Mouse (Mus musculus) CH12.LX (cell line): ENCODE data around the gene Scarb2. TPM values are rescaled to one million over a fixed set of nuclear protein-coding genes. Genes with fewer than 3 reads are reported as not detected.

ENCODE experiments used
- DNase-seq: peaks from one replicate; pipeline ENCODE4 v3.0.0-alpha.2; 2013; ENCODE audit errors: extremely low read depth
- H3K27ac ChIP-seq: 2 replicates; pipeline ENCODE4 v1.5.1; 2012; ENCODE audit warnings: low read depth, mild to moderate bottlenecking, control low read depth, moderate library complexity; ENCODE audit not compliant: insufficient read depth
- H3K27me3 ChIP-seq: replicated peaks from 2 replicates; pipeline ENCODE3; 2012; ENCODE audit warnings: inconsistent platforms
- H3K36me3 ChIP-seq, 2 experiments: replicated peaks in 1 of 2; 2 replicates each; pipeline versions ENCODE3 to v1.6.1; 2012; ENCODE audit warnings: inconsistent platforms in 1 of 2, low read length in 1 of 2, mild to moderate bottlenecking in 1 of 2, mixed read lengths in 1 of 2, moderate library complexity in 1 of 2; ENCODE audit not compliant: control insufficient read depth in 1 of 2, insufficient read depth in 1 of 2
- H3K4me1 ChIP-seq, 2 experiments: 2 replicates each; pipeline ENCODE4 v1.6.1; 2012; ENCODE audit warnings: inconsistent platforms in 1 of 2, moderate library complexity in 1 of 2; ENCODE audit not compliant: insufficient read depth in 2 of 2, control insufficient read depth in 1 of 2
- H3K4me2 ChIP-seq: 2 replicates; pipeline ENCODE4 v1.6.1; 2012; ENCODE audit warnings: low read depth, mild to moderate bottlenecking, control low read depth; ENCODE audit not compliant: poor library complexity, insufficient read depth, severe bottlenecking
- H3K4me3 ChIP-seq, 3 experiments: fragments of 150-350 bp in 1 of 3; sonication (generic) in 1 of 3; replicated peaks in 1 of 3; 2 replicates each; pipeline versions ENCODE3 to v1.5.1; 2011 to 2012; ENCODE audit warnings: low read depth in 2 of 3, low read length in 2 of 3, mild to moderate bottlenecking in 2 of 3, moderate library complexity in 2 of 3, control low read depth in 1 of 3, improper control_type of control experiment in 1 of 3, inconsistent platforms in 1 of 3, mixed read lengths in 1 of 3; ENCODE audit not compliant: poor library complexity in 1 of 3
- H3K79me2 ChIP-seq: replicated peaks from 2 replicates; pipeline ENCODE4 v1.6.1; 2012; ENCODE audit warnings: mild to moderate bottlenecking, moderate library complexity; ENCODE audit not compliant: control insufficient read depth, poor library complexity, insufficient read depth, severe bottlenecking; ENCODE audit errors: extremely low read depth
- H3K9ac ChIP-seq: 2 replicates; pipeline ENCODE4 v1.6.1; 2012; ENCODE audit warnings: low read depth, mild to moderate bottlenecking, control low read depth, moderate library complexity; ENCODE audit not compliant: insufficient read depth
- H3K9me3 ChIP-seq: replicated peaks from 2 replicates; pipeline ENCODE3; 2012; ENCODE audit warnings: low read length, inconsistent platforms, mixed read lengths
- BHLHE40 ChIP-seq: IDR thresholded peaks from 2 replicates; pipeline ENCODE4 v1.6.1; 2011; ENCODE audit warnings: mild to moderate bottlenecking, low read depth, low read length, improper control_type of control experiment
- CHD2 ChIP-seq: IDR thresholded peaks from 2 replicates; pipeline ENCODE4 v1.6.1; 2011; ENCODE audit warnings: low read length, improper control_type of control experiment
- CTCF ChIP-seq, 2 experiments: IDR thresholded peaks in 1 of 2; conservative IDR thresholded peaks in 1 of 2; 2 replicates each; pipeline ENCODE4 v1.5.1; 2011 to 2012; ENCODE audit warnings: low read depth in 2 of 2, low read length in 2 of 2, improper control_type of control experiment in 1 of 2, inconsistent platforms in 1 of 2, mild to moderate bottlenecking in 1 of 2, moderate library complexity in 1 of 2
- E2F4 ChIP-seq: IDR thresholded peaks from 2 replicates; pipeline ENCODE4 v1.6.1; 2011; ENCODE audit warnings: low read depth, low read length, improper control_type of control experiment; ENCODE audit not compliant: insufficient replicate concordance
- ELF1 ChIP-seq: IDR thresholded peaks from 2 replicates; pipeline ENCODE4 v1.6.1; 2014; ENCODE audit warnings: low read depth, mild to moderate bottlenecking, inconsistent platforms, low read length, improper control_type of control experiment
- ETS1 ChIP-seq: conservative IDR thresholded peaks from 2 replicates; pipeline ENCODE4 v1.6.1; 2012; ENCODE audit warnings: low read depth, mild to moderate bottlenecking, inconsistent platforms, low read length, improper control_type of control experiment, moderate library complexity
- HCFC1 ChIP-seq: IDR thresholded peaks from 2 replicates; pipeline ENCODE4 v1.6.1; 2012; ENCODE audit warnings: low read depth, mild to moderate bottlenecking, inconsistent platforms, low read length, improper control_type of control experiment
- IRF4 ChIP-seq: IDR thresholded peaks from 2 replicates; pipeline ENCODE4 v1.6.1; 2014; ENCODE audit warnings: low read depth, mild to moderate bottlenecking, inconsistent platforms, low read length, improper control_type of control experiment
- KAT2A ChIP-seq: IDR thresholded peaks from 2 replicates; pipeline ENCODE4 v1.6.1; 2012; ENCODE audit warnings: low read length, improper control_type of control experiment, inconsistent platforms; ENCODE audit not compliant: insufficient replicate concordance
- MAX ChIP-seq: IDR thresholded peaks from 2 replicates; pipeline ENCODE4 v1.6.1; 2011; ENCODE audit warnings: low read length, improper control_type of control experiment
- MAZ ChIP-seq: IDR thresholded peaks from 2 replicates; pipeline ENCODE4 v1.6.1; 2012; ENCODE audit warnings: low read depth, mild to moderate bottlenecking, inconsistent platforms, low read length, improper control_type of control experiment, moderate library complexity
- MXI1 ChIP-seq: IDR thresholded peaks from 2 replicates; pipeline ENCODE4 v1.6.1; 2011; ENCODE audit warnings: mild to moderate bottlenecking, low read depth, low read length, improper control_type of control experiment
- NRF1 ChIP-seq: IDR thresholded peaks from 2 replicates; pipeline ENCODE4 v1.6.1; 2014; ENCODE audit warnings: low read depth, mild to moderate bottlenecking, inconsistent platforms, low read length, improper control_type of control experiment, moderate library complexity
- POLR2A ChIP-seq: IDR thresholded peaks from 2 replicates; pipeline ENCODE4 v1.6.1; 2011; ENCODE audit warnings: low read depth, mild to moderate bottlenecking, improper control_type of control experiment, low read length
- RAD21 ChIP-seq: IDR thresholded peaks from 2 replicates; pipeline ENCODE4 v1.6.1; 2011; ENCODE audit warnings: low read depth, mild to moderate bottlenecking, low read length, improper control_type of control experiment, moderate library complexity
- SIN3A ChIP-seq: IDR thresholded peaks from 2 replicates; pipeline ENCODE4 v1.6.1; 2012; ENCODE audit warnings: low read length, improper control_type of control experiment, inconsistent platforms
- SMC3 ChIP-seq: IDR thresholded peaks from 2 replicates; pipeline ENCODE4 v1.6.1; 2011; ENCODE audit warnings: low read depth, low read length, improper control_type of control experiment
- TCF12 ChIP-seq: IDR thresholded peaks from 2 replicates; pipeline ENCODE4 v1.6.1; 2014; ENCODE audit warnings: low read depth, mild to moderate bottlenecking, inconsistent platforms, low read length, improper control_type of control experiment
- USF1 ChIP-seq: IDR thresholded peaks from 2 replicates; pipeline ENCODE4 v1.6.1; 2014; ENCODE audit warnings: low read depth, mild to moderate bottlenecking, inconsistent platforms, low read length, improper control_type of control experiment
- ZKSCAN1 ChIP-seq: IDR thresholded peaks from 2 replicates; pipeline ENCODE4 v1.6.1; 2012; ENCODE audit warnings: low read depth, inconsistent platforms, low read length, improper control_type of control experiment, borderline replicate concordance
- ZMIZ1 ChIP-seq: IDR thresholded peaks from 2 replicates; pipeline ENCODE4 v1.6.1; 2012; ENCODE audit warnings: low read depth, mild to moderate bottlenecking, inconsistent platforms, low read length, improper control_type of control experiment
- dilution Hi-C: fragments of 300-500 bp; cut with MboI; formaldehyde crosslinking; loops from 2 replicates; pipeline ENCODE4 v1.14.3; 2020; ENCODE audit warnings: low sequenced_read_pairs; ENCODE audit not compliant: extremely low pct_unique_long_range_greater_than_20kb, extremely low pct_ligation_motif_present
- in situ Hi-C: fragments of 300-500 bp; cut with MboI; formaldehyde crosslinking; loops from 3 replicates; pipeline ENCODE4 v1.14.3; 2019; ENCODE audit warnings: low sequenced_read_pairs, low pct_ligation_motif_present, low pct_unique_long_range_greater_than_20kb, mixed read lengths
- polyA plus RNA-seq: library from polyadenylated mRNA; unstranded; fragments of >175 nt; gene quantifications from 2 replicates; pipeline ENCODE4 v1.2.1, GENCODE M21; 2012; ENCODE audit warnings: low read depth; ENCODE audit not compliant: insufficient read length
- total RNA-seq, 2 experiments: library from RNA; depleted of rRNA; stranded (reverse); fragments of 300-350 nt in 1 of 2; fragments of >200 nt in 1 of 2; gene quantifications; 2 replicates each; pipeline ENCODE4 v1.2.3; 2012 to 2014

The Scarb2 gene
- total and polyA plus RNA-seq, 3 experiments = 7.2 to 9.5 (median 9.2) TPM

DNA sequence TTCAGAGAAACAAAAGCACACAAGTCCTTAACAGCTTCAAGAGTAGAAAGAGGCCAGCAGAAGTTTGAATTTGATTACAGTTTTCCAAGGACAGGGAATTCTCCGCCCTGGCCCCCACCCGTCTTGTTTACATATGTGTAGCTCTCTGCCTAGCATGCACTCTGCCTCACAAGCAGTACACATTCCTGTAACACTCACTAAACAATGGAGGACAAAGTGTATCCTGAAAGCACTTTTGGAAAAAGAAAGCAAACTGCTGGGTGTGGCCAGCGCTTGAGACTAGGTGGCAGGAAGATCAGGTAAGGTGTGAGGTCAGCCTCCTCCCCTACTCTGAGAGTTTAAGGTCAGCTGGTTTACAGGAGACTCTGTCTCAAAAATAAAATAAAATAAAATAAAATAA, 8.4 kb downstream of the Scarb2 start:
- Histone ChIP-seq H3K27me3 (no peaks in the 10 kb centered on the region), H3K79me2 (no peaks in the 10 kb centered on the region), H3K9me3 (no peaks in the 10 kb centered on the region), H3K4me1 (peaks cover 6 to 32% of the 10 kb centered on the region in 2 experiments), H3K27ac (no peak overlapping the region), H3K4me3 (no peak overlapping the region), H3K9ac (no peak overlapping the region), H3K36me3 (peaks cover 0 to 5% of the 10 kb centered on the region in 2 experiments), H3K4me2 (no peak overlapping the region)
- no peak for TF ChIP-seq SIN3A
- TF ChIP-seq NRF1 = no peak
- no peak for TF ChIP-seq CTCF (conservative IDR thresholded peaks at IDR 0.05 in 1 of 2, IDR thresholded peaks at IDR 0.05 in 1 of 2; ENCODE audit: low read depth in 2 of 2, low read length in 2 of 2)
- no peak for TF ChIP-seq TCF12
- TF ChIP-seq IRF4 = no peak
- TF ChIP-seq USF1 = no peak
- no peak for TF ChIP-seq ZKSCAN1
- no peak for TF ChIP-seq BHLHE40
- no peak for TF ChIP-seq RAD21
- no peak for TF ChIP-seq HCFC1
- TF ChIP-seq MXI1 = no peak
- TF ChIP-seq ZMIZ1 = no peak
- no peak for TF ChIP-seq MAX
- TF ChIP-seq E2F4 = no peak
- dilution Hi-C loops = no loop called here
- in situ Hi-C loops = no loop called here
- DNase-seq = no peak

DNA sequence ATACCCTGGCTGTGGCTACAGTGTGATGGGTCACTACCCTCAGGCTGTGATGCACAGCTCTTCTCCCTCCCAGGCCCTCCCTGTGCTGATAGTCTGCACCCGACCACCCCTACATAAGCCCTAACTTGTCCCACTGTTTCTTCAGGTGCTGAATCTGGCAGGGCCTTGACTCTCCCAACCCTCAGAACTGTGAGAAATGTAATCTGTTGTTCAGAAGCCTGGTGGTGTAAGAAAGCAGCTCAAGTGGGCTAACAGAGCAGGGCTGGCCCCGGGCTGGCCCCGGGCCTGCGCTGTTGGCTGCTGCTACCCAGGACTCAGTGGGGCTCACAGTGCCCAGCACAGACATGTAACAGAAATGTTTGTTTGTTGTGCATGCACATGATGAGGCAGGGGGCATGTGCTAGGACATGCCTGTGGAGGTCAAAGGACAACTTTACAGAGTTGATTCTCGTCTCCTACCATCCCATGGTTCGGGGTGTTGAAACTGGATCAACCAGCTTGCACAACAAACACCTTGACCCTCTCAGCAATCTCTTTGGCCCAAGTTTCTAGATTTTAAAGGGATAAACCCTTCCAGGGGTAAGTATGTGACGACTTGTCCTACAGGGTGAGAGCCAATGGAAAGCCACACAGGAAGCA, 10.7 kb downstream of the Scarb2 start:
- dilution Hi-C loops = no loop called here
- Histone ChIP-seq H3K27ac (no peak overlapping the region), H3K27me3 (no peaks in the 10 kb centered on the region), H3K9ac (no peak overlapping the region), H3K79me2 (no peaks in the 10 kb centered on the region), H3K9me3 (no peaks in the 10 kb centered on the region), H3K36me3 (peaks cover 0 to 4% of the 10 kb centered on the region in 2 experiments), H3K4me3 (no peak overlapping the region), H3K4me2 (no peak overlapping the region), H3K4me1 (peaks cover 6 to 37% of the 10 kb centered on the region in 2 experiments)
- TF ChIP-seq CTCF (conservative IDR thresholded peaks at IDR 0.05 in 1 of 2, IDR thresholded peaks at IDR 0.05 in 1 of 2; ENCODE audit: low read depth in 2 of 2, low read length in 2 of 2) = no peak
- TF ChIP-seq MAZ = no peak
- no peak for TF ChIP-seq SMC3
- TF ChIP-seq KAT2A = no peak
- TF ChIP-seq ELF1 = no peak
- no peak for TF ChIP-seq RAD21
- TF ChIP-seq CHD2 = no peak
- TF ChIP-seq NRF1 = no peak
- TF ChIP-seq MAX = no peak
- TF ChIP-seq ETS1 = no peak
- no peak for TF ChIP-seq ZKSCAN1
- no peak for TF ChIP-seq POLR2A
- DNase-seq = no peak
- in situ Hi-C loops = no loop called here
